Mouse (Mus musculus): ENCODE measurements around the gene Arhgap20.

Arhgap20 gene

GRCm38 (mm10) chr9:51798251-51798650, 33.1 kb downstream of the Arhgap20 start:
- no peak for DNase-seq (ENCODE audit: low spot score in 2 of 2)

GRCm38 (mm10) chr9:51799156-51799555, 34.0 kb downstream of the Arhgap20 start:
- DNase-seq (ENCODE audit: low spot score in 2 of 2), result no peak

- DNase-seq (ENCODE audit: low spot score in 2 of 2), result no peak
Measured at GRCm38 (mm10) chr9:51807272-51807671, 42.1 kb downstream of the Arhgap20 start.

- no peak for DNase-seq (ENCODE audit: low spot score in 2 of 2)
Measured at GRCm38 (mm10) chr9:51812931-51813330, 47.8 kb downstream of the Arhgap20 start.

- DNase-seq (ENCODE audit: low spot score in 2 of 2), result no peak
Measured at GRCm38 (mm10) chr9:51824516-51824915, 59.4 kb downstream of the Arhgap20 start.

- DNase-seq (ENCODE audit: low spot score in 2 of 2), result no peak
Measured at GRCm38 (mm10) chr9:51831596-51831995, 66.5 kb downstream of the Arhgap20 start.

- no peak for DNase-seq (ENCODE audit: low spot score in 2 of 2)
Measured at GRCm38 (mm10) chr9:51832368-51832767, 67.2 kb downstream of the Arhgap20 start.

- DNase-seq (ENCODE audit: low spot score in 2 of 2), result no peak
Measured at GRCm38 (mm10) chr9:51837716-51838115, 72.6 kb downstream of the Arhgap20 start.

GRCm38 (mm10) chr9:51843216-51843615, 78.1 kb downstream of the Arhgap20 start:
- no peak for DNase-seq (ENCODE audit: low spot score in 2 of 2)

GRCm38 (mm10) chr9:51845796-51846195, 80.7 kb downstream of the Arhgap20 start:
- DNase-seq (ENCODE audit: low spot score in 2 of 2), result no peak

- no peak for DNase-seq (ENCODE audit: low spot score in 2 of 2)
Measured at GRCm38 (mm10) chr9:51853772-51854171, 88.6 kb downstream of the Arhgap20 start.

- DNase-seq (ENCODE audit: low spot score in 2 of 2), result no peak
Measured at GRCm38 (mm10) chr9:51864273-51864672, 99.1 kb downstream of the Arhgap20 start.

- no peak for DNase-seq (ENCODE audit: low spot score in 2 of 2)
Measured at GRCm38 (mm10) chr9:51866634-51867033, 101.5 kb downstream of the Arhgap20 start.

- no peak for DNase-seq (ENCODE audit: low spot score in 2 of 2)
Measured at GRCm38 (mm10) chr9:51869056-51869455, 103.9 kb downstream of the Arhgap20 start.

GRCm38 (mm10) chr9:51874348-51874747, 109.2 kb downstream of the Arhgap20 start:
- no peak for DNase-seq (ENCODE audit: low spot score in 2 of 2)

GRCm38 (mm10) chr9:51875531-51875930, 110.4 kb downstream of the Arhgap20 start:
- DNase-seq (ENCODE audit: low spot score in 2 of 2), result no peak

- DNase-seq (ENCODE audit: low spot score in 2 of 2), result no peak
Measured at GRCm38 (mm10) chr9:51881386-51881785, 116.2 kb downstream of the Arhgap20 start.

GRCm38 (mm10) chr9:51881881-51882280, 116.7 kb downstream of the Arhgap20 start:
- no peak for DNase-seq (ENCODE audit: low spot score in 2 of 2)

GRCm38 (mm10) chr9:51883319-51883718, 118.2 kb downstream of the Arhgap20 start:
- no peak for DNase-seq (ENCODE audit: low spot score in 2 of 2)

GRCm38 (mm10) chr9:51892921-51893320, 127.8 kb downstream of the Arhgap20 start:
- no peak for DNase-seq (ENCODE audit: low spot score in 2 of 2)
